Mouse (Mus musculus) stomach, postnatal 0 days (tissue): ENCODE measurements around the gene Zfp609.

Experiments used
- CTCF ChIP-seq: IDR thresholded peaks from 2 replicates; pipeline ENCODE4 v1.5.1; 2016; ENCODE audit warnings: antibody characterized with exemption, low read depth, mild to moderate bottlenecking, moderate library complexity
- EP300 ChIP-seq: optimal IDR thresholded peaks from 2 replicates; pipeline ENCODE3; 2016; ENCODE audit warnings: antibody characterized with exemption

GRCm38 (mm10) chr9:65742777-65743176, 84.6 kb downstream of the Zfp609 start:
- no peak for TF ChIP-seq EP300
- no peak for TF ChIP-seq CTCF
